ENCODE assay signal across 13 mouse cellular contexts in the genomic region with DNA sequence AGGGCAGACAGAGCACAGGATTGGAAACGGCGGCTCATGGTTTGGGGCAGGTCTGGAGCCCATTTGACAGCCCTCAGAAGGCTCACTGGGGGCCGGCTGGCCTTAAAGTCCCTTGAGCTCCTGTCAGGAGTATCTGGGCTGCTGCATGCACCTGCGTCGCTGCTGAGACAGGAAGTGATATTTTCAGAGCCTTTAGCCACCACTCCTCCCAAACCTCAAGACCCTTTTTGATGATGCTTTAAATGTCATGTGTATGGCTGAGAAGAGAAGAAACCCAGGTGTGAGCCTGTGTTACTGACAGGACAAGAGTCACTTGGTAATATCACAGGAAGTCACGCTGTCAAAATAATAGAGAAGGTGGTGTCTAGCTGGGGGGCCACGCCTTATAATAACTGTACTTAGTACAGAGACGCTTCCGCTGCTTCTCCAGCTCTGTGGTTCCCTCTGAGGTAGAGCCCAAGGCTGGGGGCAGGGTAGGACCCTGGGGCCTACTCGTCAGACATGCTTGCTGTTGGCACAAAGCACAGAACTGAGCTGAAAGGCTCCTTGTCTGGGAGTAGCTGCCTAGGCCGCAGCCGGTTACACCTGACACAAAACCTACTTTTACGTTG.
DNase-seq lines count a peak whose midpoint lies in the region; ATAC-seq and TF ChIP-seq lines count a peak whose summit lies in the region.
"Had no signal": no experiment of that assay in that cellular context is flagged by ENCODE, and none has a peak within 500 bp of the region (broad histone marks: within the 10 kb centered on the region; RNA-seq: fewer than 3 reads in every experiment).

No protein-coding gene starts in this region.

- WGBS in cerebellum, adult 2 months: 92% methylated on average over 13 of the region's 13 CpGs
- 69% methylated on average over 13 of the region's 13 CpGs for WGBS in bone marrow, adult 2 months
- 84% methylated on average over 13 of the region's 13 CpGs for WGBS in intestine, embryonic 15.5 days

- no peak for TF ChIP-seq POLR2A in cerebellum, adult 2 months (IDR thresholded peaks at IDR 0.05; ENCODE audit: borderline replicate concordance, insufficient read depth, low read length)
- no peak for TF ChIP-seq POLR2A in bone marrow, adult 2 months (IDR thresholded peaks at IDR 0.05; ENCODE audit: borderline replicate concordance, control insufficient read depth, low read depth, low read length)

- H3K9ac ChIP-seq in intestine, embryonic 15.5 days: no peak overlapping the region
- H3K9ac ChIP-seq: forebrain, embryonic 13.5 days; liver, embryonic 15.5 days had no signal

- no peaks in the 10 kb centered on the region for H3K36me3 ChIP-seq in intestine, embryonic 15.5 days
- H3K36me3 ChIP-seq: limb, embryonic 10.5 days; liver, embryonic 15.5 days had no signal

- H3K9me3 ChIP-seq in intestine, embryonic 15.5 days: no peaks in the 10 kb centered on the region
- H3K9me3 ChIP-seq: forebrain, embryonic 13.5 days; limb, embryonic 10.5 days; liver, embryonic 15.5 days had no signal

- no peak overlapping the region for H3K4me2 ChIP-seq in intestine, embryonic 15.5 days (replicated peaks)
- H3K4me2 ChIP-seq: forebrain, embryonic 13.5 days; liver, embryonic 15.5 days had no signal

- ATAC-seq in intestine, embryonic 15.5 days: no peak
- ATAC-seq: forebrain, embryonic 13.5 days had no signal

- peak; percentile 44 for DNase-seq in cerebellum, adult 9-11 months
- no peak for DNase-seq in cerebellum, adult 2 months
- peak; percentile 64 to 71 for DNase-seq in spleen, adult 18-20 months
- DNase-seq in thymus, postnatal 25 days: peak; percentile 81
- DNase-seq in gastrocnemius, postnatal 25 days: no peak
- DNase-seq in ovary, adult 18-20 months (ENCODE audit: low spot score): no peak
- DNase-seq: kidney, postnatal 14 days had no signal

- H3K27ac ChIP-seq in cerebellum, adult 2 months (ENCODE audit: insufficient read depth, low read length): no peak overlapping the region
- peak overlapping the region; percentile 85 for H3K27ac ChIP-seq in bone marrow, adult 2 months (ENCODE audit: control insufficient read depth, insufficient read depth, low read depth, low read length, poor library complexity)
- no peak overlapping the region for H3K27ac ChIP-seq in intestine, embryonic 15.5 days
- H3K27ac ChIP-seq: forebrain, embryonic 13.5 days; limb, embryonic 10.5 days; liver, embryonic 15.5 days had no signal

- no peak for TF ChIP-seq CTCF in cerebellum, adult 2 months (IDR thresholded peaks at IDR 0.05; ENCODE audit: borderline replicate concordance, insufficient read depth, low read depth, low read length)
- TF ChIP-seq CTCF in bone marrow, adult 2 months (IDR thresholded peaks at IDR 0.05; ENCODE audit: control insufficient read depth, insufficient read depth, low read length): no peak

- H3K4me1 ChIP-seq in cerebellum, adult 2 months (ENCODE audit: control insufficient read depth, insufficient read depth, low read length): peaks cover 22% of the 10 kb centered on the region
- H3K4me1 ChIP-seq in bone marrow, adult 2 months (ENCODE audit: control insufficient read depth, insufficient read depth, low read length): peaks cover 6% of the 10 kb centered on the region
- peaks cover 10% of the 10 kb centered on the region for H3K4me1 ChIP-seq in intestine, embryonic 15.5 days (replicated peaks)

- no peak overlapping the region for H3K4me3 ChIP-seq in cerebellum, adult 2 months (replicated peaks; ENCODE audit: insufficient read depth, low read depth, low read length)
- no peak overlapping the region for H3K4me3 ChIP-seq in bone marrow, adult 2 months (replicated peaks; ENCODE audit: control insufficient read depth, low read depth, low read length)
- H3K4me3 ChIP-seq in intestine, embryonic 15.5 days (replicated peaks): no peak overlapping the region
- H3K4me3 ChIP-seq: forebrain, embryonic 13.5 days; limb, embryonic 10.5 days; liver, embryonic 15.5 days; myocyte had no signal

- H3K27me3 ChIP-seq in cerebellum, adult 2 months (ENCODE audit: control insufficient read depth, insufficient read depth, low read length): no peaks in the 10 kb centered on the region
- no peaks in the 10 kb centered on the region for H3K27me3 ChIP-seq in intestine, embryonic 15.5 days (replicated peaks)

Comparison
In these comparisons a context has a peak if more than half of its experiments do, and no peak if none do; other contexts are left out.
1. DNase-seq: peak in cerebellum, adult 9-11 months (single experiment), spleen, adult 18-20 months (2 of 2) and thymus, postnatal 25 days (single experiment); none in cerebellum, adult 2 months (0 of 2), gastrocnemius, postnatal 25 days (single experiment) and ovary, adult 18-20 months (single experiment).